Mouse (Mus musculus) adrenal gland, adult (tissue): ENCODE data around the gene Ttll11.

Experiments used
- DNase-seq, 2 experiments: peaks; one replicate each; pipeline ENCODE4 v3.0.0; 2022 to 2023; ENCODE audit warnings: low spot score in 1 of 2; ENCODE audit not compliant: inconsistent age in 2 of 2

The Ttll11 gene

GRCm38 (mm10) chr2:35972259-35973001, 7.3 kb downstream of the Ttll11 start:
- no peak for DNase-seq

GRCm38 (mm10) chr2:35965883-35966513, 13.7 kb downstream of the Ttll11 start:
- no peak for DNase-seq

GRCm38 (mm10) chr2:35963280-35963679, 16.4 kb downstream of the Ttll11 start:
- DNase-seq, result no peak

- DNase-seq, result no peak
Observed at GRCm38 (mm10) chr2:35961593-35962127, 18.1 kb downstream of the Ttll11 start.

- no peak for DNase-seq
Observed at GRCm38 (mm10) chr2:35957471-35958140, 22.1 kb downstream of the Ttll11 start.

GRCm38 (mm10) chr2:35955211-35955610, 24.5 kb downstream of the Ttll11 start:
- DNase-seq, result no peak

GRCm38 (mm10) chr2:35952187-35952958, 27.3 kb downstream of the Ttll11 start:
- DNase-seq, result no peak

- no peak for DNase-seq
Observed at GRCm38 (mm10) chr2:35944896-35945295, 34.8 kb downstream of the Ttll11 start.

- DNase-seq, result no peak
Observed at GRCm38 (mm10) chr2:35942960-35943359, 36.8 kb downstream of the Ttll11 start.

GRCm38 (mm10) chr2:35935045-35935444, 44.7 kb downstream of the Ttll11 start:
- DNase-seq, result no peak

GRCm38 (mm10) chr2:35933116-35933515, 46.6 kb downstream of the Ttll11 start:
- no peak for DNase-seq

- DNase-seq, result no peak
Observed at GRCm38 (mm10) chr2:35931619-35932018, 48.1 kb downstream of the Ttll11 start.

- DNase-seq, result peak; percentile 73 to 90
Observed at GRCm38 (mm10) chr2:35930498-35931149, 49.1 kb downstream of the Ttll11 start.

GRCm38 (mm10) chr2:35928133-35928532, 51.6 kb downstream of the Ttll11 start:
- no peak for DNase-seq

- DNase-seq, result peak; percentile 61 to 89
Observed at GRCm38 (mm10) chr2:35924947-35925346, 54.8 kb downstream of the Ttll11 start.

- DNase-seq, result no peak
Observed at GRCm38 (mm10) chr2:35922956-35923355, 56.8 kb downstream of the Ttll11 start.

GRCm38 (mm10) chr2:35912090-35912489, 67.6 kb downstream of the Ttll11 start:
- DNase-seq, result no peak

- DNase-seq, result peak; percentile 53 to 63
Observed at GRCm38 (mm10) chr2:35911675-35912074, 68.0 kb downstream of the Ttll11 start.

- DNase-seq, result no peak
Observed at GRCm38 (mm10) chr2:35910740-35911139, 69.0 kb downstream of the Ttll11 start.

GRCm38 (mm10) chr2:35909353-35909752, 70.4 kb downstream of the Ttll11 start:
- DNase-seq, result no peak
